Mouse (Mus musculus) effector memory CD4-positive, alpha-beta T cell, adult 5 months (primary cell): Measurements from ENCODE around the gene Wnt8b. TPM values are rescaled to one million over a fixed set of nuclear protein-coding genes. Genes with fewer than 3 reads are reported as not detected.

ENCODE experiments used
- polyA plus RNA-seq: library from polyadenylated mRNA; unstranded; fragments of 100-300 nt; shearing (Covaris generic); gene quantifications from one replicate; pipeline ENCODE4 v1.2.1, GENCODE M21; 2017

Gene Wnt8b
- not detected for polyA plus RNA-seq

GRCm38 (mm10) chr19:44493128-44493527 is at the start of gene Wnt8b:
Gene Wnt8b, plus strand, starts transcription at chr19:44493472.

GRCm38 (mm10) chr19:44545321-44546041 is 52.2 kb downstream of the Wnt8b start, which contains the start of gene Sec31b:
Gene Sec31b, minus strand, starts transcription at chr19:44545864.

GRCm38 (mm10) chr19:44552731-44553130 is 59.5 kb downstream of the Wnt8b start, which contains the start of gene Gm20538:
Gene Gm20538, minus strand, starts transcription at chr19:44552831.

GRCm38 (mm10) chr19:44554861-44555590 is 61.8 kb downstream of the Wnt8b start, which contains the start of gene Ndufb8:
Gene Ndufb8, minus strand, starts transcription at chr19:44555440.

GRCm38 (mm10) chr19:44562652-44563206 is 69.5 kb downstream of the Wnt8b start, which contains the start of gene Hif1an:
Gene Hif1an, plus strand, starts transcription at chr19:44562850.

Other genes starting within 250 kb of the Wnt8b start
- gene Scd2, start 199.8 kb upstream of the Wnt8b start, polyA plus RNA-seq, result 17.7 TPM
- 0.26 TPM for gene Scd4, start 160.4 kb upstream of the Wnt8b start, polyA plus RNA-seq
- 0.62 TPM for gene Scd1, start 85.6 kb upstream of the Wnt8b start, polyA plus RNA-seq
- gene Sec31b, start 52.4 kb downstream of the Wnt8b start, polyA plus RNA-seq, result 2.3 TPM
- gene Gm20538, start 59.4 kb downstream of the Wnt8b start, polyA plus RNA-seq, result not detected
- 155 TPM for gene Ndufb8, start 62.0 kb downstream of the Wnt8b start, polyA plus RNA-seq
- 43.7 TPM for gene Hif1an, start 69.4 kb downstream of the Wnt8b start, polyA plus RNA-seq